Mouse (Mus musculus): ENCODE data around the gene Gm20379. TPM values are rescaled to one million over a fixed set of nuclear protein-coding genes. Genes with fewer than 3 reads are reported as not detected.

The Gm20379 gene
- polyA plus RNA-seq, 1 experiment from 2014 or later = 1.0 TPM

DNA sequence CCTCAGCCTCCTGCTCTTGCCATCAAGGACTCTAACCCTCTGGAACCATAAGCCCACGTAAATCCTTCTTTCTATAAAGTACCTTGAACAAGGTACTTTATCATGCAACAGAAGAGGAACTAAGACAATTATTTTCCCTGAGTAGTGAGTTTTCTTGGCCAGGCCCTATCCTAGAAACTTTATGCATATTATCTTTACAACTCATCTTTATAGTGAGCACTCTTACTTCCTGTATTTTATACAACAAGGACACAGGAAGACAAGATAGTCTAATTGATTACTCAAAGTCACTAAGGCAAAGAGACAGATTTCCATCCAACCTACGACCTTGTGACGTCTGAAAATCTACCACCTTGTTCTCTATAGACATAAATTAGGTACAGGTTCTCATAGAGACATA lies 34.0 kb downstream of the Gm20379 start:
- WGBS = 95% methylated on average over 3 of the region's 3 CpGs
- Histone ChIP-seq H3K9ac (replicated peaks) (no peak overlapping the region), H3K4me2 (replicated peaks) (no peak overlapping the region), H3K4me1 (replicated peaks) (no peaks in the 10 kb centered on the region), H3K9me3 (no peaks in the 10 kb centered on the region), H3K36me3 (peaks cover 31% of the 10 kb centered on the region), H3K27me3 (no peaks in the 10 kb centered on the region), H3K4me3 (replicated peaks) (no peak overlapping the region), H3K27ac (no peak overlapping the region)
- no peak for ATAC-seq

DNA sequence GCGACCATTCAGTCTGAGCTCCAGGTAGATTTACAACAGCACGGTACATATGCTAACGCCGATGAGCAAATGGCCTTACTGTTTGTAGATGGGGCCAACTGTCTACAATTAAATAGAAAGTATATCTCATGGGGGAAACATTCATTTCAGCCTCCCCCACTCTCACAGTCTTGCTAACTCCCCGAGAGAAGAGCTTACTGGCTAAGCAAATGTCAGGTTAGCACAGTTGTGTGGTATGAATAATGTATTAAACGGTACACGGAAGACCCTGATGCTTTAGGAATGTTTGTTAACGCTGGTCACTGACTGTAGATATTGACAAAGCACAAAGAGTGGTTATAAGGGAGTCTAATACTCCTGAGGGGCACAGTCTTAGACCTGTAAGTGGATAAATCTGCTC lies 38.3 kb downstream of the Gm20379 start:
- Histone ChIP-seq H3K27me3 (no peaks in the 10 kb centered on the region), H3K9me3 (no peaks in the 10 kb centered on the region), H3K4me1 (replicated peaks) (no peaks in the 10 kb centered on the region), H3K36me3 (peaks cover 64% of the 10 kb centered on the region), H3K27ac (no peak overlapping the region), H3K4me3 (replicated peaks) (no peak overlapping the region), H3K4me2 (replicated peaks) (no peak overlapping the region), H3K9ac (replicated peaks) (no peak overlapping the region)
- peak; percentile 50 for ATAC-seq
- 91% methylated on average over 8 of the region's 8 CpGs for WGBS

DNA sequence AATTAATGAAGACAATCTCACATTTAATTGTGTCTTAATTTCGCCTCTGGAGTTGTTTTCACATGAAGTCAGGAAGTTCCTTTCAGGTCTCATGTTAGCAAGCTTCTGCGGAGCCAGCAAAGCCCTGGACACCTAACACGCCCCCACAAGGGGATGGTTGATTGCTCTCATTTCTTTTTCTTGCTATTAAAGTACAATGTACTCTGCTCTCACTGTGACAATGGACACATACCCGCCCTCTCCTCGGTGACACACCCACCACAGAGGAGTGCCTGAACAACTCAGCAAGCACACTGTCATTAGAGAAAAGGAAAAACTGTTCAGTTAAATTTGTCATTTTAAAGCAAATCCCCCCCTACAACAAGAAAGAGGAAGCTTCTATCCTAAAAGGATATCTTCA lies 40.6 kb downstream of the Gm20379 start:
- no peak for ATAC-seq
- no peak overlapping the region for H3K9ac ChIP-seq (replicated peaks)
- WGBS = 81% methylated on average over 5 of the region's 5 CpGs
- H3K9me3 ChIP-seq = no peaks in the 10 kb centered on the region
- H3K27me3 ChIP-seq = no peaks in the 10 kb centered on the region
- H3K36me3 ChIP-seq = peaks cover 64% of the 10 kb centered on the region
- no peaks in the 10 kb centered on the region for H3K4me1 ChIP-seq (replicated peaks)
- no peak overlapping the region for H3K27ac ChIP-seq
- no peak overlapping the region for H3K4me2 ChIP-seq (replicated peaks)
- no peak overlapping the region for H3K4me3 ChIP-seq (replicated peaks)

DNA sequence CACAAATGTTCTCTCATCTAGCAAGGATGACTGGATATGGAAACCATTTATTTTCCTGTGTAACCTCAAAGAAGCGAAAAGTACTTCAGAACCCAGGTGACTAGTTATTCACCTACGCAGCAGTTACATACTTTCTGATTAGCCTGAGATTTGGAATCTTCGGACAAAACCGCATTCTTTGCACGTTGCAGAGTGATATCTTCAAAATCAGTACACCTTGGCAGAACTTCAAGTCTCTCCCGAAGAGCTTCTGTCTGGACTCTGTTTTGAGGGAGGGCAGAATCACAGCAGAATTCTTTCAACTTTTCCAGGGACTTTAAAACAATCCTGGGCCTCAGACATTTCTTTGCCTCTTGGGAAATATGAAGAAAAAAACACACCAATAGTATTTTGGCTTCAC lies 45.3 kb downstream of the Gm20379 start:
- no peak overlapping the region for H3K27ac ChIP-seq
- WGBS = 97% methylated on average over 6 of the region's 6 CpGs
- H3K36me3 ChIP-seq = peaks cover 31% of the 10 kb centered on the region
- no peaks in the 10 kb centered on the region for H3K9me3 ChIP-seq
- H3K9ac ChIP-seq (replicated peaks) = no peak overlapping the region
- no peaks in the 10 kb centered on the region for H3K27me3 ChIP-seq
- no peak overlapping the region for H3K4me3 ChIP-seq (replicated peaks)
- peaks cover 20% of the 10 kb centered on the region for H3K4me1 ChIP-seq (replicated peaks)
- no peak for ATAC-seq
- H3K4me2 ChIP-seq (replicated peaks) = no peak overlapping the region

DNA sequence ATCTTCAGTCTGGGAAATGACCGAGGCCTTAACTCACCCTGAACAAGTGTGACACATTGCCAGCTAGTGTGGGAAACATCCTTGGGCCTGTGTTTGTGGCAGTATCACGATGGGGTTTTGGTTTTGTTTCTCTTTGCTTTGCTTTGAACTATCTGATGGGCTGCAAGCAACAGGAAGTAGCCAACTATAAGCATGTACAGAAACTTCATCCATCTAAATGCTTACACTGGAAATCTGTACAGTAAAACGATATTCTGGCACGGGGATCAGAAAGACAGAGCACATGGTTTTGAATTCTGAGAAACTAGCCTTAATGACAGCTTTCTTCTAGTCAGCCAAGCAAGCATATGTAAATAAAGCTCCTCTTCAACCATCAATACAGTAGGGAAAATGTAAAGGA lies 48.2 kb downstream of the Gm20379 start:
- Histone ChIP-seq H3K9ac (replicated peaks) (peak overlapping the region; percentile 50), H3K27me3 (no peaks in the 10 kb centered on the region), H3K36me3 (peaks cover 12% of the 10 kb centered on the region), H3K9me3 (no peaks in the 10 kb centered on the region), H3K4me1 (replicated peaks) (peaks cover 29% of the 10 kb centered on the region), H3K27ac (peak overlapping the region; percentile 93), H3K4me3 (replicated peaks) (peak overlapping the region; percentile 67), H3K4me2 (replicated peaks) (peak overlapping the region; percentile 97)
- no peak for ATAC-seq
- WGBS = 25% methylated on average over 4 of the region's 4 CpGs

DNA sequence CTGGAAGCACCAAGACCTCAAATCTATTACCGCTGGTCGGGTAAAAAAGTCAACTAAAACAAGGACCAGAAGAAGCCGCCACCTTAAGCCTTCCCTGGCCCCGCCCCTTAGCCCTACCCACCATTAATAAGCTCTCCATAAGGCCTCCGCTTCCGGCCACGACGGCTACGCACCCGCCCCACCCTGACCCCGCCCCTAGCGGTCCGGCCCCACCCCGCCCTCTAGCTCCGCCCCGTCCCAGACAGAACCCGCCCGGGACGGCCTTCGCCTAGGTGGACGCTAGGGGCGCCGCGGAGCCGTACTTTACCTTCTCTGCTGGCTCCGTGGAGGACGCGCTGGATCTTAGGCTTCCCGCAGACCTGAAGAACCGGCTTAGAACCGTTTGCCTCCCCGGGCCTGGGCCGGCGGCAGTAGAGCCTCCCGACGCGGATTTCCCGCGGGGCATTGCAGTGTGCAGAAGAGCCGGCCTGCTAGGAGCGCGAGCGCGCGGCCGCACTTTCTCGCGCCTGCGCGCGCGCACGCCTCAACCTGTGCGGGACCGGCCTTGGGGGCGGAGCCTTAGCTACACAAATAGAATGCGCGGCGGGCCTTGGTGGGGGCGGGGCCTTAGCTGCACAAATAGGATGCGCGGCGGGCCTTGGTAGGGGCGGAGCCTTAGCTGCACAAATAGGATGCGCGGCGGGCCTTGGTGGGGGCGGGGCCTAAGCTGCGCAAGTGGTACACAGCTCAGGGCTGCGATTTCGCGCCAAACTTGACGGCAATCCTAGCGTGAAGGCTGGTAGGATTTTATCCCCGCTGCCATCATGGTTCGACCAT lies 48.9 kb downstream of the Gm20379 start, which contains the start of the genes Dhfr and Msh3:
Gene Dhfr, plus strand, starts transcription at position 271 of the 816 bp plus-strand sequence.
Gene Msh3, minus strand, starts transcription at position 548 of the 816 bp plus-strand sequence.
- peak within 1 kb of the TSS; percentile 67 for H3K4me3 ChIP-seq (replicated peaks)
- peak; percentile 97 for ATAC-seq
- under 1% methylated on average over 71 of the region's 76 CpGs for WGBS
- H3K36me3 ChIP-seq = peaks cover 16% of the 10 kb centered on the region
- H3K4me1 ChIP-seq (replicated peaks) = peaks cover 29% of the 10 kb centered on the region
- H3K9ac ChIP-seq (replicated peaks) = peak within 1 kb of the TSS; percentile 77
- peak within 1 kb of the TSS; percentile 97 for H3K4me2 ChIP-seq (replicated peaks)
- H3K27me3 ChIP-seq = no peaks in the 10 kb centered on the region
- peak within 1 kb of the TSS; percentile 93 for H3K27ac ChIP-seq
- no peaks in the 10 kb centered on the region for H3K9me3 ChIP-seq

DNA sequence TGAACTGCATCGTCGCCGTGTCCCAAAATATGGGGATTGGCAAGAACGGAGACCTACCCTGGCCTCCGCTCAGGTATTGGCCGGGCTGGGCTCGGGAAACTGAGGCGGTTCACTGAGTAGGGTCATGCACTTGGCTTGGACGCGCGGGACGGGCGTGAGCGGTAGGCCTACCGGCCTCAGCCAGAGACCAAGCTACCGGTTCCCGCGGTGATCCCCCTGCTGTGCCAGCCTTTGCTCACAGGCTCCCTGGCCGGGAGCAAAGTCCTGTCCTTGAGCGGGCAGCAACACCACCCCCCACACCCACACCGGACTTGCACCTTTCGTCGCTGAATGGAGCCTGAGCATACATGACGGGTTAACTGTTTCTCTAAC lies 49.5 kb downstream of the Gm20379 start:
- Histone ChIP-seq H3K27ac (0 out of 2 replicates have a peak overlapping the region, but pooled peaks have one; percentile 5), H3K4me1 (replicated peaks) (peaks cover 29% of the 10 kb centered on the region), H3K27me3 (no peaks in the 10 kb centered on the region), H3K4me2 (replicated peaks) (peak overlapping the region; percentile 97), H3K36me3 (peaks cover 18% of the 10 kb centered on the region), H3K9ac (replicated peaks) (peak overlapping the region; percentile 71), H3K4me3 (replicated peaks) (peak overlapping the region; percentile 67), H3K9me3 (no peaks in the 10 kb centered on the region)
- ATAC-seq = peak; percentile 77
- 0% methylated on average over 24 of the region's 24 CpGs for WGBS

DNA sequence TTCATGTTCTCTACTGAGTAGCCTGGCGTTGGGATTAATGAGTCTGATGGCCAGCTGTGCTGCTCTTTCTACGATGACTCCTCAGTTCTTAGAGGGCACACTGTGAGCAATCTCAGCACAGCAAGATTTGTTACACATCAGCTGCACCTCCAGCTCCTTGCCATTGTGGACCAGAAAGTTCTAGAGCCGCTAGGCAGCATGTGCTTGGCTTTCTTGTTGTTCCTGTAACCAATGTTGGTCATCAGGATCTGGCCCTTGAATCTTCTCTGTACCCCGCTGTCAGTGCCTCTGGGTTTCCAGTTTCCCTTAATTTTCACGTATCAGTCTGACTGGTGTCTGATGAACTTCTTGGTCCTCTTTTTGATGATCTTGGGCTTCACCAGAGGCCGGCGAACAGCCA lies 50.6 kb downstream of the Gm20379 start:
- no peak for ATAC-seq
- H3K4me2 ChIP-seq (replicated peaks) = peak overlapping the region; percentile 97

More for the DNA sequence above, 50.6 kb downstream of the Gm20379 start:
- H3K4me1 ChIP-seq (replicated peaks) = peaks cover 29% of the 10 kb centered on the region
- H3K9me3 ChIP-seq = no peaks in the 10 kb centered on the region
- H3K4me3 ChIP-seq (replicated peaks) = peak overlapping the region; percentile 67
- 76% methylated on average over 7 of the region's 7 CpGs for WGBS
- no peak overlapping the region for H3K27ac ChIP-seq
- no peak overlapping the region for H3K9ac ChIP-seq (replicated peaks)
- H3K27me3 ChIP-seq = no peaks in the 10 kb centered on the region
- H3K36me3 ChIP-seq = peaks cover 15% of the 10 kb centered on the region; the same call in 1 of the 2 replicates

Other genes with a start within 250 kb of the Gm20379 start
- gene Rasgrf2, start 174.3 kb upstream of the Gm20379 start, polyA plus RNA-seq (2015; fragmentation: Nextera tagmentation; extraction: Ambion mirVana) = 1.8 and 2.2 TPM in 2 replicates
- gene Dhfr, start 48.7 kb downstream of the Gm20379 start, polyA plus RNA-seq (2015; fragmentation: Nextera tagmentation; extraction: Ambion mirVana) = 8.5 and 8.6 TPM in 2 replicates
- gene Msh3, start 49.0 kb downstream of the Gm20379 start, polyA plus RNA-seq (2015; fragmentation: Nextera tagmentation; extraction: Ambion mirVana) = 26.7 and 27.3 TPM in 2 replicates
- gene Ankrd34b, start 119.9 kb downstream of the Gm20379 start, polyA plus RNA-seq (2015; fragmentation: Nextera tagmentation; extraction: Ambion mirVana) = 0.99 and 1.4 TPM in 2 replicates
- 0.17 and 0.22 TPM in 2 replicates for gene Fam151b, start 178.0 kb downstream of the Gm20379 start, polyA plus RNA-seq (2015; fragmentation: Nextera tagmentation; extraction: Ambion mirVana)
- gene Zfyve16, start 224.9 kb downstream of the Gm20379 start, polyA plus RNA-seq (2015; fragmentation: Nextera tagmentation; extraction: Ambion mirVana) = 11.3 and 12.3 TPM in 2 replicates

Measured in midbrain, embryonic 13.5 days (tissue).